Mouse (Mus musculus) lung, adult 2 months (tissue): ENCODE data around the gene Adm.
A peak's percentile ranks its signal among the peaks of the same experiment; 100 is the strongest.

Source experiments
- CTCF ChIP-seq: fragments of 200-500 bp; IDR thresholded peaks from 2 replicates; pipeline ENCODE4 v1.5.1; 2011; ENCODE audit warnings: mild to moderate bottlenecking, low read length, control low read depth; ENCODE audit not compliant: insufficient read depth
- POLR2A ChIP-seq: fragments of 200-500 bp; IDR thresholded peaks from 2 replicates; pipeline ENCODE4 v1.6.1; 2011; ENCODE audit warnings: low read depth, mild to moderate bottlenecking, control low read depth, low read length, borderline replicate concordance; ENCODE audit errors: extremely low read depth

- TF ChIP-seq CTCF (no peak), POLR2A (peak; percentile 76; the same call in 1 of the 2 replicates)
These were observed 13.1 kb upstream of the Adm start, which contains the start of gene Sbf2 for GRCm38 (mm10) chr7:110614133-110615063.
